Comparison of ENCODE assay signal across 19 mouse cellular contexts in the genomic region with DNA sequence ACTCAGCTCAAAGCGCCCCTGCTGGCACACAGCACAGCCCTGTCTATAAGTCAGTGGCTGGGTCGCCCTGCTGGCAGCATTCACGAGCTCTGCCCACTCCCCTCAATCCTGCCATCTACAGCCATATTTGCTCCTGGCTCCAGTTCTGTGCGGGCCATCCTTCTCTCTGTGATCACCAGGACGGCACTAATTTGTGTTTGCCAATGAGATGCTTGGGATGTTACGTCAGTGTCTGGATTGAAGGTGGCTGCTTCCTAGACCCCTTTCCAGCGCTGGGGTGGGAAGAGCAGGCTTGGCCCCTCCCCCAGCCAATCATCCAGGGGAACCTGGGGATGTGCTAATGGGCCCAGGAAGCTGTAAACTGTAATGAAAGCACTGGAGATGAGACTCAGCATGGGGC. TPM values are rescaled to one million over a fixed set of nuclear protein-coding genes. Genes with fewer than 3 reads are reported as not detected.
DNase-seq lines count a peak whose midpoint lies in the region; ATAC-seq and TF ChIP-seq lines count a peak whose summit lies in the region.
"Had no signal": no experiment of that assay in that cellular context is flagged by ENCODE, and none has a peak within 500 bp of the region (broad histone marks: within the 10 kb centered on the region; RNA-seq: fewer than 3 reads in every experiment).

No protein-coding gene starts in this region.

- peaks cover 37% of the 10 kb centered on the region for H3K4me1 ChIP-seq in cortical plate, adult 2 months (ENCODE audit: control insufficient read depth, insufficient read depth, low read length)
- peaks cover 4% of the 10 kb centered on the region; the same call in 1 of the 2 replicates for H3K4me1 ChIP-seq in forebrain, embryonic 11.5 days (replicated peaks; ENCODE audit: control insufficient read depth, insufficient read depth, low read length)
- peaks cover 26% of the 10 kb centered on the region for H3K4me1 ChIP-seq in neural tube, embryonic 12.5 days
- H3K4me1 ChIP-seq: liver, embryonic 15.5 days had no signal

- no peak for DNase-seq in layer of hippocampus, adult 2 months (ENCODE audit: low spot score in 2 of 2)
- DNase-seq in layer of hippocampus, postnatal 36 days = no peak
- peak; percentile 69 for DNase-seq in forebrain, embryonic 11.5 days (ENCODE audit: low spot score)
- no peak for DNase-seq in heart, adult 9 months (ENCODE audit: low spot score in 2 of 2)
- DNase-seq in frontal cortex, postnatal 14 days (ENCODE audit: low spot score in 2 of 2) = no peak
- DNase-seq: adrenal gland, adult 2 months; kidney, adult 8-10 months; kidney, postnatal 36 days; lung, postnatal 4 days; thymus, postnatal 25 days had no signal

- peak; percentile 69; the same call in 1 of the 2 replicates for ATAC-seq in forebrain, embryonic 11.5 days (replicated peaks; ENCODE audit: low FRiP score)
- peak; percentile 69 for ATAC-seq in neural tube, embryonic 12.5 days (ENCODE audit: low FRiP score, low read depth)
- ATAC-seq: CD4-positive, CD25-positive, alpha-beta regulatory T cell, adult 4 months had no signal

- no peaks in the 10 kb centered on the region for H3K27me3 ChIP-seq in forebrain, embryonic 11.5 days (ENCODE audit: control insufficient read depth, insufficient read depth, low read length)
- no peaks in the 10 kb centered on the region for H3K27me3 ChIP-seq in neural tube, embryonic 12.5 days (replicated peaks)
- H3K27me3 ChIP-seq: liver, embryonic 15.5 days had no signal

- no peak for TF ChIP-seq POLR2A in cortical plate, adult 2 months (IDR thresholded peaks at IDR 0.05; ENCODE audit: extremely low read depth, insufficient read depth, low read length)

- no peak overlapping the region for H3K4me2 ChIP-seq in forebrain, embryonic 11.5 days (ENCODE audit: low read depth, low read length, severe bottlenecking)
- no peak overlapping the region for H3K4me2 ChIP-seq in neural tube, embryonic 12.5 days (replicated peaks)
- H3K4me2 ChIP-seq: embryonic facial prominence, embryonic 13.5 days; limb, embryonic 12.5 days; liver, embryonic 15.5 days; midbrain, embryonic 12.5 days had no signal

- no peak overlapping the region for H3K4me3 ChIP-seq in layer of hippocampus, adult 2 months
- no peak overlapping the region for H3K4me3 ChIP-seq in cortical plate, adult 2 months (ENCODE audit: insufficient read depth, low read length)
- no peak overlapping the region for H3K4me3 ChIP-seq in forebrain, embryonic 11.5 days (ENCODE audit: low read depth, low read length)
- H3K4me3 ChIP-seq in neural tube, embryonic 12.5 days = no peak overlapping the region
- H3K4me3 ChIP-seq: embryonic facial prominence, embryonic 13.5 days; limb, embryonic 12.5 days; liver, embryonic 15.5 days; midbrain, embryonic 12.5 days had no signal

- TF ChIP-seq CTCF in layer of hippocampus, adult 2 months (conservative IDR thresholded peaks at IDR 0.05) = peak; percentile 38
- TF ChIP-seq CTCF in cortical plate, adult 2 months (IDR thresholded peaks at IDR 0.05; ENCODE audit: extremely low read depth, insufficient read depth, low read length) = no peak

- H3K9me3 ChIP-seq in forebrain, embryonic 11.5 days (ENCODE audit: control insufficient read depth, low read length) = no peaks in the 10 kb centered on the region
- H3K9me3 ChIP-seq in neural tube, embryonic 12.5 days = no peaks in the 10 kb centered on the region
- H3K9me3 ChIP-seq: embryonic facial prominence, embryonic 13.5 days; limb, embryonic 12.5 days; liver, embryonic 15.5 days; midbrain, embryonic 12.5 days had no signal

- peak overlapping the region; percentile 52; the same call in 1 of the 2 replicates for H3K27ac ChIP-seq in layer of hippocampus, adult 2 months
- 0 out of 2 replicates have a peak overlapping the region, but pooled peaks have one; percentile 13 for H3K27ac ChIP-seq in cortical plate, adult 2 months (ENCODE audit: insufficient read depth, low read length)
- H3K27ac ChIP-seq in forebrain, embryonic 11.5 days (ENCODE audit: low read depth, low read length) = no peak overlapping the region
- no peak overlapping the region for H3K27ac ChIP-seq in neural tube, embryonic 12.5 days
- H3K27ac ChIP-seq: embryonic facial prominence, embryonic 13.5 days; limb, embryonic 12.5 days; liver, embryonic 15.5 days; midbrain, embryonic 12.5 days had no signal

- no peaks in the 10 kb centered on the region for H3K36me3 ChIP-seq in forebrain, embryonic 11.5 days (ENCODE audit: control insufficient read depth, insufficient read depth, low read length)
- H3K36me3 ChIP-seq in neural tube, embryonic 12.5 days = no peaks in the 10 kb centered on the region
- H3K36me3 ChIP-seq: embryonic facial prominence, embryonic 13.5 days; limb, embryonic 12.5 days; liver, embryonic 15.5 days; midbrain, embryonic 12.5 days had no signal

- no peak overlapping the region for H3K9ac ChIP-seq in forebrain, embryonic 11.5 days (ENCODE audit: low read length)
- no peak overlapping the region for H3K9ac ChIP-seq in neural tube, embryonic 12.5 days
- H3K9ac ChIP-seq: embryonic facial prominence, embryonic 13.5 days; limb, embryonic 12.5 days; liver, embryonic 15.5 days; midbrain, embryonic 12.5 days had no signal

- WGBS in forebrain, embryonic 11.5 days = 31% methylated on average over 7 of the region's 7 CpGs
- 11% methylated on average over 7 of the region's 7 CpGs for WGBS in neural tube, embryonic 12.5 days

RNA-seq across cellular contexts. Expression of a gene that starts 42.7 kb away (rescaled TPM):
- total RNA-seq in layer of hippocampus, adult 2 months (2021) = 100 to 1,000 TPM; 375 to 387 TPM
- total RNA-seq in layer of hippocampus, postnatal 36 days (2021) = 100 to 1,000 TPM; 402 to 415 TPM
- 442 and 456 TPM in 2 replicates for polyA plus RNA-seq in cortical plate, adult 2 months (2012; rRNA removed)
- 1.0 and 1.4 TPM in 2 replicates for polyA plus RNA-seq in forebrain, embryonic 11.5 days (2014; fragmentation: Nextera tagmentation; extraction: Ambion mirVana)
- 27.1 and 27.8 TPM in 2 replicates for polyA plus RNA-seq in neural tube, embryonic 12.5 days (2016; fragmentation: Nextera tagmentation; extraction: Ambion mirVana)
- total RNA-seq: MEL had no signal
- polyA plus RNA-seq: CD4-positive, CD25-positive, alpha-beta regulatory T cell, adult 4 months; heart, embryonic 14.5 days; liver, embryonic 15.5 days had no signal

Comparison
In these comparisons a context has a peak if more than half of its experiments do, and no peak if none do; other contexts are left out.
1. H3K27ac ChIP-seq: peak in layer of hippocampus, adult 2 months (single experiment) and cortical plate, adult 2 months (single experiment); none in forebrain, embryonic 11.5 days (single experiment) and neural tube, embryonic 12.5 days (single experiment).
2. RNA of a gene that starts 42.7 kb away (polyA plus RNA-seq): 442 to 456 TPM in cortical plate, adult 2 months; 27.1 to 27.8 TPM in neural tube, embryonic 12.5 days and 1.0 to 1.4 TPM in forebrain, embryonic 11.5 days; every median in the first group is over 10 times any median in the second.